Mouse (Mus musculus) splenic B cell, adult 2 months (primary cell): ENCODE measurements around the gene 2900011O08Rik.
A peak's percentile ranks its signal among the peaks of the same experiment; 100 is the strongest.

Source experiments
- DNase-seq: peaks from one replicate; pipeline ENCODE4 v3.0.0-alpha.2; 2011; ENCODE audit warnings: low read depth, low spot score
- H3K27me3 ChIP-seq: 2 replicates; pipeline ENCODE4 v1.6.1; 2012; ENCODE audit warnings: mild to moderate bottlenecking, low read length, moderate library complexity, mixed read lengths; ENCODE audit not compliant: control insufficient read depth, poor library complexity, insufficient read depth, severe bottlenecking
- H3K36me3 ChIP-seq: 2 replicates; pipeline ENCODE4 v1.6.1; 2012; ENCODE audit warnings: mild to moderate bottlenecking, low read length, moderate library complexity, mixed read lengths; ENCODE audit not compliant: control insufficient read depth, poor library complexity, insufficient read depth, severe bottlenecking

2900011O08Rik gene

GRCm38 (mm10) chr16:13983161-13983560, 3.2 kb upstream of the 2900011O08Rik start:
- Histone ChIP-seq H3K36me3 (no peaks in the 10 kb centered on the region), H3K27me3 (no peaks in the 10 kb centered on the region)
- no peak for DNase-seq

- DNase-seq, result no peak
- Histone ChIP-seq H3K27me3 (no peaks in the 10 kb centered on the region), H3K36me3 (no peaks in the 10 kb centered on the region)
These were observed 219 bp upstream of the 2900011O08Rik start for GRCm38 (mm10) chr16:13986197-13986573.

- DNase-seq, result no peak
- Histone ChIP-seq H3K36me3 (no peaks in the 10 kb centered on the region), H3K27me3 (no peaks in the 10 kb centered on the region)
These were observed 6.3 kb downstream of the 2900011O08Rik start for GRCm38 (mm10) chr16:13992518-13993248.

- no peaks in the 10 kb centered on the region for H3K27me3 ChIP-seq
- DNase-seq, result no peak
- H3K36me3 ChIP-seq, result no peaks in the 10 kb centered on the region
These were observed 7.7 kb downstream of the 2900011O08Rik start for GRCm38 (mm10) chr16:13994076-13994475.

GRCm38 (mm10) chr16:13994502-13994901, 8.1 kb downstream of the 2900011O08Rik start:
- no peak for DNase-seq
- Histone ChIP-seq H3K36me3 (no peaks in the 10 kb centered on the region), H3K27me3 (no peaks in the 10 kb centered on the region)

GRCm38 (mm10) chr16:14003386-14004130, 17.2 kb downstream of the 2900011O08Rik start:
- Histone ChIP-seq H3K36me3 (no peaks in the 10 kb centered on the region), H3K27me3 (no peaks in the 10 kb centered on the region)
- no peak for DNase-seq

- peak; percentile 2 for DNase-seq
- H3K27me3 ChIP-seq, result no peaks in the 10 kb centered on the region
- H3K36me3 ChIP-seq, result no peaks in the 10 kb centered on the region
These were observed 17.8 kb downstream of the 2900011O08Rik start for GRCm38 (mm10) chr16:14004170-14004569.

- Histone ChIP-seq H3K27me3 (no peaks in the 10 kb centered on the region), H3K36me3 (no peaks in the 10 kb centered on the region)
- DNase-seq, result no peak
These were observed 18.3 kb downstream of the 2900011O08Rik start for GRCm38 (mm10) chr16:14004726-14005125.

- DNase-seq, result no peak
- no peaks in the 10 kb centered on the region for H3K36me3 ChIP-seq
These were observed 18.9 kb downstream of the 2900011O08Rik start for GRCm38 (mm10) chr16:14005266-14005665.

GRCm38 (mm10) chr16:14008081-14008480, 21.7 kb downstream of the 2900011O08Rik start:
- DNase-seq, result no peak
- Histone ChIP-seq H3K27me3 (no peaks in the 10 kb centered on the region), H3K36me3 (no peaks in the 10 kb centered on the region)

More at GRCm38 (mm10) chr16:14005266-14005665, 18.9 kb downstream of the 2900011O08Rik start:
- no peaks in the 10 kb centered on the region for H3K27me3 ChIP-seq

GRCm38 (mm10) chr16:14008708-14009107, 22.3 kb downstream of the 2900011O08Rik start:
- Histone ChIP-seq H3K27me3 (no peaks in the 10 kb centered on the region), H3K36me3 (no peaks in the 10 kb centered on the region)
- DNase-seq, result no peak

GRCm38 (mm10) chr16:14009966-14010365, 23.6 kb downstream of the 2900011O08Rik start:
- DNase-seq, result no peak
- Histone ChIP-seq H3K36me3 (no peaks in the 10 kb centered on the region), H3K27me3 (no peaks in the 10 kb centered on the region)

GRCm38 (mm10) chr16:14017306-14017705, 30.9 kb downstream of the 2900011O08Rik start:
- Histone ChIP-seq H3K27me3 (no peaks in the 10 kb centered on the region), H3K36me3 (no peaks in the 10 kb centered on the region)
- DNase-seq, result no peak

- no peaks in the 10 kb centered on the region for H3K27me3 ChIP-seq
- DNase-seq, result no peak
- no peaks in the 10 kb centered on the region for H3K36me3 ChIP-seq
These were observed 34.9 kb downstream of the 2900011O08Rik start for GRCm38 (mm10) chr16:14021166-14021822.
